Mouse (Mus musculus) left cerebral cortex, postnatal 25 days (tissue): ENCODE data around the gene Pnma1. TPM values are rescaled to one million over a fixed set of nuclear protein-coding genes. Genes with fewer than 3 reads are reported as not detected.

Experiments used
- DNase-seq, 2 experiments: peaks; one replicate each; pipeline ENCODE4 v3.0.0; 2022; ENCODE audit warnings: low spot score in 2 of 2, mixed read lengths in 1 of 2
- intact Hi-C: fragments of 180-260 bp; cut with DNase I; formaldehyde crosslinking; loops from one replicate; pipeline ENCODE4 v1.15.1; 2025
- total RNA-seq, 2 experiments: library from RNA; stranded (reverse); gene quantifications; 2 replicates each; pipeline ENCODE4 v1.2.3; 2021

Gene Pnma1
- 1 to 10 TPM; 4.9 to 5.2 TPM for total RNA-seq

DNA sequence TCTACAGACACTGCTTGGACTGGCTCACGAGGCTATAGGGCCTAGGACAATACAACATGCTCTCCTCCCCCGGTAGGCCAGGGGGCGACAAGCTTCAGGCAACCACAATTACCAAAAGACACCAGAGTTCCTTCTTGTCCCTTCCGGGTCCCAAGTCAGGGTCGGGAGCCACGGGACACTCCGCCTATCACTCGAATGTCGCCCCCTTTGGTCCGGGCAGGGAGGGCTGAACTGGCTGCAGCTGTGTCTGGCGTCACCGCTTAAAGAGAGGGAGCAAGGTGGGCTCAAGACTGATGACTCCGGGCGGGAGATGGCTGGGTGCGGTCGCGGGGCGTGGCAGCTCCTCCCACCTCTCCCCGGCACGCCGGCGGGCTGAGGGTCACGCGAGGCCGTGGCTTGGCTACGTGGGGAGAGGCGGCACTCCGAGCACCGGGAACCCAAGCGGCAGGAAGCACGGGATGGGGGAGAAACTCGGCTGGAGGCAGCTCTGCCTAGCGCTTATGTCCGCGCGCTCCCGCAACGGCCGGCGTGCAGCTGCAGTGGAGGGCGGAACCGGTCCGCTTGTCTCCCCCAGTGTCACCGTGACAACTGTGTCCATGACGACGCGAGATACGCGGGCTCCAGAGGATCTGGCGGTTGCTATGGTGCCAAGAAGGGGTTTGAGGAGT lies at the start of gene Pnma1:
Gene Pnma1, minus strand, starts transcription at position 536 of the 668 bp plus-strand sequence.
- DNase-seq: peak; percentile 84 to 91
- intact Hi-C loops: no loop called here

DNA sequence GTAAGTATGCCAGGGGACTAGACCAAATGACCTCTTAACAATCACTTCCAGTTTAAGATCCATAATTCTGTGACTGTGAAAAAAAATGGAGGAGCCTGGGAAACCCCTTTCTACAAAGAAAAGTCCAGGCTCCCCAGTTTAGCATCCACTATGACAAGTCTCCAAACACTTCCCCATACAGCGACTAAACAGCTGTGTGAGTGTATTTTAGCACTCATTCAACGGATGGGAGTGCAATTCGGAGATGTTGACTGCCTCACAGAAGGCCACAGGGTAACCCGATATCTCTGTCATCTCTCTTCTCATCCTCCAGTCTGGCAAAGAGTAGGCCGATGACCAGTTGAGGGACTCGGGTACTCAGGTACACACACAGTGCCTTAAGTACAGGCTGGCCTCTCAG lies 46.9 kb upstream of the Pnma1 start:
- intact Hi-C loops: no loop called here
- DNase-seq: no peak

DNA sequence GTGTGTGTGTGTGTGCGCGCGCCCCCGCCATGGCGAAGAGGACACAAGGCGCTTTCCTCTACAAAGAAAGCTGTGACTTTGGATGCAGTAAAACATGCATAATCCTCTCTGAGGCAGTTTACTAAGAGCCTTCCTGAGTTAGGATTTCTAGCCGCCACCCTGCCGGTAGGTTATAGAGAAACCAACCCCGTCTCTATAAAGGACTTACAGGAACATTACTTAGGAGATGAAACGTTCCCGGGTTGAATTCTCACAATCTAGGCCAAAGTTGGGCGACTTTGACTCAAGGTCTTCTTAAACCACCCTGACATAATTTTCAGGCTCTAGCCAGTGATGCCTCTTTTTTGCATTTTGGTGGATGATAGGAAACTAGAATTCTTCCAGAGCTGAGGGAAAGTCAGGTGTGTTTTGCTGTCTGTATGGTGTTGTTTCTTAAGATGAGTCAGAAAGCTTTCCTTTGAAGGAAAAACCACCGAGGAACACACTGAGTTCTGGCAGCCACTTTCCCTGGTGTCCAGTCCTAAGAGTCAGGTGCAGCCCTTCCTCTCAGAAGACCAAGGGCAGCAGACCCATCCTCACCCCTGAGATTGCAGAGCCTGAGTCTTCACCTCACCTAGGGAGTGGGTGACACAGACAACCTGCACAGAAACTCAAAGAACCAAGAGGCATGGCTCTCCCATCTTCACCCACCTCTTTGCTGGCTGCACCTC lies 46.3 kb upstream of the Pnma1 start:
- intact Hi-C loops: no loop called here
- no peak for DNase-seq

DNA sequence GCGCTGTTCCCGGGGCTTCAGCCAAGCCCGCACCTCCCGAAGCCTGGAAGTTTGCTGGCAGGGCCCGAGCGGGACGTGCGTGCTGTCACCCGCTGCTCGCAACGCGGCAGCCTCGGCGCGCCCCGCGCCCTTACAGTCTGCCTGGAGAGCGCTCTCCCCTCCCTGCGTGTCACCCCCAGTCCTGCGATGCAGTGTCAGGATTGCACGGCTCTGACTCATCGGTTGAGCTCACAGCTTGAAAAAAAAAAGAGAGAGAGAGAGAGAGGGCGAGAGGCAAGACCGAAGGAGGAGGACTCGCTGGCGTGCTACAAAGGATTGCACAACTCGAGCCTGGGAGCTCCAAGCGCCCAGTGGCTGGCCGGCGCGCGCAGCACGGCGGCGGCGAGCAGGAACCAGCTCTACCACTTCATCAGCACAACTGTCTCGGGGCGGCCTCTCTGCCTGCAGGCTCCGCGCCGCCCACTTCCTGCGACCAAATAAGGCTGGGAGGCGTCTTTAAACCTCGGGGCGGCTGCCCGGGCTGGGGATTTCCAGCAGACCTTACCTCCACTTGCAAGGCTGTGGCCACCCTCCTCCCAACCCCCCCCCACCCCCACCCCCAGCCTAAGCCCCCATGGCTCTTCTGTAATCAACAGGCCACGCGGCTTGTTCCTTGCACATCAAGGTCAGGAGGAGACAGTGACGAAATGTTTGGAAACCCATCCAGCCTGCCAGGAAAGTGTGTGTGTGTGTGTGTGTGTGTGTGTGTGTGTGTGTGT lies 45.5 kb upstream of the Pnma1 start:
- DNase-seq: peak; percentile 92 to 96
- intact Hi-C loops: loop anchor here (1.0 to 2.0 kb wide), 2 partner anchors 17 to 24 kb away; partner anchors contain the start of gene Elmsan1

DNA sequence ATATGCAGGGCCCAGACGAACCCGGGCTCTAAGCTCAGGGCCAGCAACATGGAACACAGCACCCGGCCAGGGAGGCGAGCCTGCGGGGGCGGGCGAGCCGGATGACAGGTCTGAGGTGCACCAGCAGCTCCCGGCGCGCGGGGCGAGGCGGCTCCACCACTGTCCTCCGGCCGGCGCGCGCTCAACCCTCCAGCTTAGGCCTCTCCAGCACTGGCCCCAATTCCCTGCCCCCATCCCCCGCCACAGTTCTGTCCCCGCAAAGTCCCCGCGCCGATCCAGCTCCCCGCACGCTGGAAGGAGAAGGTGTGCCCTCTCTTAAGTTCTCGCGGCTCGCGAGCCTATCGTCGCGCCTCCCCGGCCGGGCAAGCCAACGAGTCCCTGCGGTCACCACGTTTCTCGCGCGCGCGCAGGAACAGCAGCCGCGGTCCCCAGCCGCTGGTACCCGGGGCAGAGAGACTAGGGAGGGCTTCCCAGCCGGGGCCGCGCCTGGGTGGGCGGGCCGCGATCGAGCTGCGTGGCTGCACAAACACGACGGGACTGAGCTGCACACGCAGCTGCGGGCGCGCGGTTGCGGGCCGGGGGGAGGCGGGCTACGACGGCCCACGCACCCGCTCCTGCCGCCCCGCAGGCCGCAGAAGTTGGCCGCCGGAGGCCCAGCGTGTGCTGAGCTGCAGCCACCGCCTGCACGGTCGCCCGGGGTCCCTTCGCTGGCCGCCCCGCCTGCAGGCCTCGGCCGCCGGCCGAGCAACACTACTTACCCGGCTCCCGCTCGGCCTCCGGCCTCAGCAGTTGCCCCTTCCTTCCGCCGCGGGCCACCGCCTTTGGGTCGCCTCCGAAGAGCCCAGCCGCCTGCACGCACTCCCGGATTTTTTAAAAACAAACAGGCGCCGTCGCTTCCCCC lies 44.7 kb upstream of the Pnma1 start:
- intact Hi-C loops: loop anchor here (1.0 to 2.0 kb wide), 2 partner anchors 16 to 25 kb away; partner anchors contain the start of gene Elmsan1
- peak; percentile 57 to 61 for DNase-seq

DNA sequence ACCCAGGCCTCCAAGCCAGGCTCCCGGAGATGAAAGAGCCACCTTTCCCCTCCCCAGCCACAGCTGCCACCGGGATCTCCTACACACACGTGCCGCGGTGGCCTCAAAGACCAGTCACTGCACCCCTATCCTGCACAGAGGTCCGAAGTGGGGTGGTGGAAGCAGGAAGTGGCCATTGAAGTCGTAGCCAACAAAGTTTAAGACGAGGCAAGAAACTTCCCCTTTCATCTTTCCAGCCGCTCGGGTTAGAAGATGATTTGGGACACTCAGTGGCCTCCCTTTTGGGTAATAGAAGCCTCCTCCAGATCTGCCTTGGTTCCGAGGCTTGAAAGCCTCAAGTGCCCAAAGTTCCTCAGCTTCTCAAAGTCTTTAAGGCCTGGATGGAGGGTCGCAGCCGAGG lies 44.0 kb upstream of the Pnma1 start:
- intact Hi-C loops: loop anchor here (2.0 kb wide), 1 partner anchor 15 kb away; no protein-coding TSS in a partner anchor
- DNase-seq: no peak

DNA sequence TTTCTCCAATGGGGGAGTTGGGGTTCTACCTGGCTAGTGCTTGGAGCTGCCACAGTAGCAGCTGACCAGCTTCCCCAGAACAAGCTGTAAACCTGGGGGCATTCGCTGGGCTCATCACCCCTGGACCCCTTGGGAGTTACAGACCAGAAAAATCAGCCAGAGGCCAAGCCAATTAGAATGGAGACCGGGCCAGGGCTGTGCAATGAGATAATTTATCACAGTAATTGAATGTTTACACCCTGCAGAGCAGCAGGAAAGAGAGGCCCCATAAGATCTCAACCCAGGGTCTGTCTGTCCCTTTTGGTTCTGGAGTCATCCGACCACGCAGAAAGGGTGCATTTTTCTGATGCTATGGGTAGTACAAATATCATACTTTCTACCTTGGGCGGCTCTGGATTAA lies 43.5 kb upstream of the Pnma1 start:
- intact Hi-C loops: loop anchor here (2.0 kb wide), 1 partner anchor 15 kb away; no protein-coding TSS in a partner anchor
- no peak for DNase-seq

DNA sequence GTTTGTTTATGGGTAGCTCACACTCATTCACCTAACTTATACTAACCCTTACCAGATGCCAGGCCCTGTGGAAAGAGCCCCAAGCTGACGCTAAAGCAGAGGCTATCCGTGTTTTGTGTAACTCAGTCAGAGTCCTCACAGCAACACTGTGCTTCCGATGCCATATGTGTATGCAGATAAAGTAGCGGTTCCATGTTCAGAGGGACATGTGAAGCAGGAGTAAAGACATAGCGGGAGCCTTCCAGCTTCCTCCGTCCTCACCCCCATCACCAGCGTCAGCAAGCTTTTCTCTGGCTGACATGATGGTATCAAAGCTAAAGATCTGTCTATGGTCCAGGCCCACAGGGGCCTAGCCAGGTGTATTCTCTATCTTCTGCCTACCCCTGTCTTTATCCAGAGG lies 42.9 kb upstream of the Pnma1 start:
- no peak for DNase-seq
- intact Hi-C loops: no loop called here

DNA sequence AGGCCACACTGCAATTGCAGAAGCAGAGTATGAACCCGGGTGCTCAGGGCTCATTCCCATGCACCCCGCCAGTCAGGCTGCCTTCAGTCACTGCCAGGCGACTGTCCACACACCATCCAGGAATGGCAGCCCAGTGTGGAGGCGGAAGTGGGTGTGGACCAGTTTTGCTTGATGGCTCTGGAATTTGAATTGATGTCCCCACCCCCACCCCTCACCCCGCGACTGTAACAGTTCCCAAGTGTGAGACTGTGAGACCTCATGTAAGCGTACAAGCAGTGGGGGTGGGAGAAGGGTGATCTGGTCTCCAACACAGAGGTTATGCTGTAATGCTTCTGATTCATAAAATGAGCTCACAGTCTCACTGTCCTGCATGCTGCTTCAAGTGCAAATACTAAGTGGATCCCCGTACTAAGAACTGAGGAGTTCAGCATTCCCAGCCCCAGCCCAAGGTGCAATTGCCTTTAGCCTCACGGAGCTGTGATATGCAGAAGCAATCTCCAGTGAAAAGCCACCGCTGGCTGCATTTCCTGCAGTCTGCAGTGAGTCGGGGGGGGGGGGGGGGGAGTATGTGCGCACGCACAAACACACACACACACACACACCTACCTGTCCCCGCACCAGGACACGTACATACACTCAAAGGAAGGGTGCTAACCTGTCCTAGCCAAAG lies 42.0 kb upstream of the Pnma1 start:
- intact Hi-C loops: no loop called here

DNA sequence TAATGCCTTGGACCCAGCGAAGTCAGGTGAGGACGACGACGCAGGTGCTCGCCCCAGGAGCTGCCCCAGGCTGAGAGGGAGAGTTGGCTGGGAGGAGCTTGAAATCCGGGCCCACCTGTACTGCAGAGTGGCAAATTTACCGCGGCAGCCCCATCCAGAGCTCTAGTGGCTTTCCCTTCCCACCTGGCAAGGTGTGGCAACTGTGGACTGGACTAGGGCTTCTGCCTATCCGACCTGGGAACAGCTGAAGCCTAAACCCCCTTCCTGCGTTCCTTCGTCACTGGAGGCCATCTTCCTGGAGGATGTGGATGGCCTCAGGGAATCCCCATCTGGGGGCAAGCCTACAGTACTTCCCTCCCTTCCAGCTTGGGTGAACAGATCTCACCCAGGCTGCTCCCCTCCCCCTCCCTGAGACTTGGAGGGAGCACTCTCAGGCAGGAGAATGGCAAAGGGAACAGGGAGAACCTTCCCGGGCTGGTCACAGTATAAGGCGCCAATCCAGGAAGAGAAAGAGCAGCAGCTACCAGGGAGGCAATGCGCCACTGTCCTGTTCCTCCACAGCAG lies 40.7 kb upstream of the Pnma1 start:
- no peak for DNase-seq
- intact Hi-C loops: no loop called here

More for the DNA sequence above, 42.0 kb upstream of the Pnma1 start:
- no peak for DNase-seq

DNA sequence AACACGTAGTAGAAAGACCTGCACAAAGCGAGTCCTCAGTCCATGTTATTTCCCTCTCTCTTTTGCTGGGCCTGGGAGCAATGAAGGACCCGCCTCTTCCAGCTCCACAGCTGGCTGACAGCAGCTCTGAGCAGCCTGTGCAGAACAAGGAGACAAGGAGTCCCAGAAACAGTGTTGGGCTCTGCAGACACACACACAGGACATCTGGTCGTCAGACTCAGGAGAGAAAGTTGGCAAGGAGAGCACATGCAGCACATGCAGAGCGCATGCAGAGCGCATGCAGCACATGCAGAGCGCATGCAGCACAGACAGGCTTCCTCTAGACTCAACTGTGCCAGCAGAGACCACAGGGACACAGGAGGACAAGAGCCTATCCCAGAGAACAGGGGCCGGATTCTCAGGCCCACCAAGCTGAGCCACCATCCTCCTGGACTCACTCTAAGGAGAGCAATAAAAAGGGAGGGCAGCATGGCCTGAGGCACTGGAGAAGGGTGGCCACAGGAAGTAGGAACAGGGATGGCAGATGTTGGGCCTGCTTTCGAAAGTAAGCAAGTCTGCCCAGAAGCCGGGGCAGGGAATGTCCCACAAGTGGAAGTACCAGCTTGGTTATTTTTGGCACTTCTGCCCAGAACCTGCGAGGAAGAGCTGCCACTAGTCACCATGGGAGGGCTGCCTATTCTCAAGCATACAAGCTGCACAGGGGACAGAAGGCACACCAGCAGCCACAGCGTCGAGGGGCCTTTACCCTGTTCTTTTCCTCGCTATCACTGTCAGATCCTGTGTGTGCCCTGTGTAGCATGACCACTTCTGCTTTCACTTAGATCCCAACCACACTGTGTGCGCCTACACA lies 39.7 kb upstream of the Pnma1 start:
- intact Hi-C loops: no loop called here
- no peak for DNase-seq

DNA sequence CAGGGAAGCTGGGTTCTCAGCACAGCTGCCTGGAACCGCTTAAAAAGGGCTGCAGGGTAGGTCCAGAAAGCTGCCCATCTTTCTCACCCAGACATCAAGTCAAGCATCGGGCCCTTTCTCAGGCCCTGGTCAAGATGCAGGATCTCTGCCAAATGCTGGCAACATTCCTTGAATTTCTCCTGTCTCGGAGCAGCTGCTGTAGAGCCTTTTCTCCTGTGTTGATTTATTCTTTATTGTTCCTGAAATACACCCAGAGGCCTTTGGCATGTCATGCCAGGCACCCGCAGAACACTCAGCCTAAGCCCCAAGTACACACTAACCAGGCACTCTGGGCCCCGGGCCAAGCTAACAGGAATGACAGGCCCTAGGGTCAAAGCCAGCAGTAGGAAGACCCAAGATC lies 38.7 kb upstream of the Pnma1 start:
- intact Hi-C loops: no loop called here
- DNase-seq: no peak

DNA sequence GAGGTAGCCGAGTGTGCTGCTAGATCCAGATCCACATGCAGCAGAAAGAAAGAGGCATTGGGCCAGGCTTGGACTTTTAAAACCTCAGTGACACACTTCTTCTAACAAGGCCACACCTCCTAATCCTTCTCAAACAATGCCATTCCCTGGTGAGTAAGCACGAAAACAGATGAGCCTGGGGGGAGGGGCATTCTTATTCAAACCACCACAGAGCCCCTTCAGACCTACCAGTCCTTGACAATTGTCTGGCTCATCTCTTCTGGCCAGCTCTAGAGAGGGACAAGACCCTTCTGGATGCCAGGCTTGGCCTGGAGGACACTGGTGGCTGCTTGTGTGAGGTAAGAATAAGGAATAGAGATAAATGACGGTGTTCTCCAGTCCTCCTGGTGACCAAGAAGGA lies 38.2 kb upstream of the Pnma1 start:
- intact Hi-C loops: no loop called here
- DNase-seq: no peak

DNA sequence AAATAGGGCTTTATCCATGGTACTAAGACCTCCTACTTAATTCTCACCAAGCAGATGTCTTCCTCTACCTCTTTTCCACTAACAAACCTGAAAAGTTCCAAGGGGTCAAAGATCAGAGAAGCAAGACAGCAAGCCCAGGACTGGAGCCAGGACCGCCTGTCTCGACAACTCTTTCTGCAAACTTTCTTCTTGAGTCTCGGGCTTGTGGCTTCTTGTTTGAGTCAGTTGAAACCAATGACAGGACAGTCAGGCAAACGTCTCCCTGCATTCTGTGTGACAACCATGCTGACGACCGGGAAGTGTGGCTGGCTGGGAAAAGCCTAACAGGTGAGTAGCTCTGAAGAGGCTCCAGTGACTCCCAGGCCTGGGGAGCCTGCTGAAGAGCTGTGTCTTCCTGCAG lies 37.3 kb upstream of the Pnma1 start:
- DNase-seq: no peak
- intact Hi-C loops: no loop called here

DNA sequence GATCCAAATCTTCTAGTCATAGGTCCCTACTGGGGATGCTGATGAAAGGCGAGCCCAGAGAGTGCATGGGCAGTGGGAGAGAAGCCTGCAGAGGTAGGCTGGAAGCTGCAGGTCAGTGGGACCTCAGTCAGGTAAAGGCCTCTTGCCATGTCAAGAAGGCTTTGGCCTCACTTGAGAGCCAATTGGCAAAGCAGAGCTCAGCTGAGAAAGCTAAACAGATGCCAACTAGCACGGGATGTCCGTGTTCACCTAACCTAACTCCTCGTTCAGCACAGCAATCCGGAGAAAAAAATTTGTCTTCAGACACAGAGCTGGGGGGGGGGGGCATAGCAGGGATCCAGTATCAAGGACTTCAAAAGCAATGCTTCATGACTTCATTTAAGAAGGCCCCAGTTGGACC lies 36.7 kb upstream of the Pnma1 start:
- no peak for DNase-seq
- intact Hi-C loops: no loop called here

DNA sequence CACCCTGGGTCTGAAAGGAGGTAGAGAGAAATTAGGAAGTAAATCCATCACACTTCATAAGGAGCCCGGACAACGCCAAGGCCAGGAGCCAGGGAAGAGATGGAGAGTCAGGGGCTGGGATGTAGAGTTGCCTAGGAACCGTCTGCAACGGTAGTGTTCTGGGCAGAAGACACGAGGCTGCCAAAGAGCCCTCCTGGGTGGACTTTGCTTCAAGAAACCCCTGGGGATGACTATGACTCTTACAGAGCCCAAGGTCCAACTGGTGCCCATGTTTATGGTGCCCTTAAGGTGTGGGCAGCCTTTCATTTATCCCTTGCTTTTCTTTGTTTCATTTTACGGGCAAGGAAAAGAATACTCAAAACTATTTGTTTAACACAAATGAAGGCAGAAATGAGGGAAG lies 33.7 kb upstream of the Pnma1 start:
- intact Hi-C loops: no loop called here
- DNase-seq: no peak

DNA sequence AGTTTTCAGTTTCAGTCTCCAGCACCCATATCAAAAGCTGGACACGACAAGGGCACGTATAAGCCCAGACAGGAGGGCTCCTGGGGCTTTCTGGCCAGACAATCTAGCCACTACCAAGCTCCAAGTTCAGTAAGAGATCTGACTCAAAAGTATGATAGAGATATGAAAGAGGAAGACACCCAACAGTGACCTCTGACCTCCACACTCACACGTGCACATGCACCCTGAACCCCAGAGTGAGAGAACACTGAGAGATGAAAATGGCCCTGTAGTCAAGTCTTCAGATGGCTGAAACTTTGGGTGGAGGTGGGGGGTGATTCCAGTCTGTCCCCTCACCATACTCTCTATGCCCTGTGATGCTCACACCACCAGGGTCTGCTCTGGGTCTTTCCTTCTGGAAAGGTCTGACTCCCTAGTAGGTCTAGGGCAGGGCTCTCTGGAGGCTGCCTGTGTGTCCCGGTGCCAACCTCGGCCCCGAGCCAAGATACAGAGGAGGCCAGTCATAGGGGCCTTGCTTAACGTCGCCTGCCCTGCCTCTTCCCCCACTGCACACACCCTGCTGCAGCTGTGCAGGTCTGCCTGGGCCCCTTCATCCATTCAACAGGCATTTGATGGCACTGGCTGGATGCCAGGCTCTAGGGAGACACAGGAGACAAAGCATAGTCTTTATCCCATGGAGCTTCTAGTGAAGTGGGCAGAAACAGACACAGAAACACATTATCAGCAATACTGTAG lies 32.6 kb upstream of the Pnma1 start:
- intact Hi-C loops: no loop called here
- DNase-seq: no peak
